Mouse (Mus musculus) 3134 (cell line): ENCODE data around the gene Slit3.
A peak's percentile ranks its signal among the peaks of the same experiment; 100 is the strongest.

Experiments
- DNase-seq: peaks from one replicate; pipeline ENCODE4 v3.0.0-alpha.2; 2011; ENCODE audit warnings: low spot score; ENCODE audit not compliant: insufficient read length; ENCODE audit errors: extremely low read depth

Slit3 gene

DNA sequence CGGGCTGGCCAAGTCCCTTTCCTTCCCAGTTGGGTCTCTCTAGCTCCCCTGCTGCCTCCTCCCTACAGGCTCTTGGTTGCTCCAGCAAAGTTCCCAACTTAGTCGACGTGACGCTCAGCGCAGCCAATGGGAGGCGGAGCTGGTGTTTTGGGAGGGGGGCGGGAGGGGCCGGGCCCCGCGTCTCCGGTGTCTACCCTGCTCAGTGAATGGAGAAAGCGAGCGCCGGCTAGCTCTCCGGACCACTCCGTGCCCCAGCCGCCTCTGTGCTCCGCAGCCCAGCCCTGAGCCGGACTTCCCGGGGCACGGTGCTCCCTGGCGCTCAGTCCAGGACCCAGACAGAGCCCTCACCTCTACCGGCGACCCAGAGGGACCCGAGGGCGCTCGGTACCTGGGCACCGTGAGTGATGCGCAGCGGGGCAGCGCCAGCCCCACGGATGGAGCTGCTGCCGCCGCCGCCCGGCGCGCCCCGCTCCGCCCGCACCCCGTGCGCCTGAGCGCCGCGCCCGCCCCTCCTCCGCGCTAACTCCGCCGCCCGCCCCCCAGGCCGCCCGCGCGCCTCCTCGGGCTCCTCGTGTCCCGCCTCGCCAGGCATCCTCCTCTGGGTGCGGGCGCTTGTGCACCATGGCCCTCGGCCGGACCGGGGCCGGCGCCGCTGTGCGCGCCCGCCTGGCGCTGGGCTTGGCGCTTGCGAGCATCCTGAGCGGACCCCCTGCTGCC lies at the start of gene Slit3:
Gene Slit3 (plus strand): TSS at position 331 of the 717 bp plus-strand sequence.
- no peak for DNase-seq

DNA sequence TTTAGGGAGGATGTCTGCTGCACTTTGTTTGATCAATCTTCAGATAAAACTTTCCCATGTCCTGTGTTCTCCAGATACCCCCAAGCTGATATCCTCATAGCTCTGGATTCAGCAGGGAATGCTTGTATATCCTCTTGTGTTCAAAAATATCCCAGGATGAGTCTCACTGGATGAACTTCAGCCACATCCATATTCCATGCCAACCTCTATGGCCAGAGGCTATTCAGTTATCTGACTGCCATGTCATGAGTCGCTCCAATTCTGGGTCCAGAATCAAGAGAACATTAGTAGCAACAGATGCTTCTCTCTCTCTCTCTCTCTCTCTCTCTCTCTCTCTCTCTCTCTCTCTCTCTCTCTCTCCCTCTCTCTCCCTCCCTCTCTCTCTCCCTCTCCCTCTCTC lies 49.6 kb upstream of the Slit3 start:
- peak; percentile 11 for DNase-seq

GRCm38 (mm10) chr11:35075411-35075810 lies 45.6 kb upstream of the Slit3 start:
- DNase-seq, result no peak

GRCm38 (mm10) chr11:35080451-35081125 lies 40.4 kb upstream of the Slit3 start:
- DNase-seq, result no peak

DNA sequence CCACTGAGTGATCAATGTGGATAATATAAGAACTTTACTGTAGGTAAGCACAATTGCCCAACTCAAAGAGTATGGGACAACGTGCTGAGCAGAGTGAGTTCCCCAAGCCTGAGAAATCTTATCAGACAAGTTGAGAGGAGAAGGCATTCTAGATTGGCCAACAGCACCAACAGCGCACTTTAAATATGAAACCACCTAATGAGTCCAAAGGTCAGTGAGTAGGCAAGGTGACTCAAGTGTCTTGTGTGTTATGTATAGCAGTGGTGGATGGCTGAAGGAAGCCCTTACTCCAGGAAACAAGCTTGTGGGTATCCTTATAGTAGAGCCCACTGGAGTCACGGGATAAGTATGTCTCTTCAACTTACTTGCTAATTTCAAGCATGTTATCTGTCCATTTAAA lies 38.7 kb upstream of the Slit3 start:
- no peak for DNase-seq

DNA sequence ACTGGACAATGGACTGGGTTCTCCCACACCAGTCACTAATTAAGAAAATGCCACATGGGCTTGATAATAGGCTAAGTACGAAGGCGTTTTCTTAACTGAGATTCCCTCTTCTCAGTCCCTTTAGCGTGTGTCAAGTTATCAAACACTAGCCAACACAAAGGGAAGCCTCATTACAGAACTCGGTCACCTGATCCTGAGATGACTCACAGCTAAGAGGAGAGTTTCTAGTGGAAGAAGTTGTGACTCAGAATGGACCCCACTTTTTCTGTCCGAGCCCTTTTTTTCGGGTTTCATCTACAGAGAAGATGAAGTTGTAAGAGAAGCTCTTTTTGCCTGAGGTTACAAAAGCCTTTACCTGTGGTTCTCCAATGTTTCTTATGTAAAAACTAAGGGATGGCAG lies 38.0 kb upstream of the Slit3 start:
- DNase-seq, result peak; percentile 13

- no peak for DNase-seq
Measured at GRCm38 (mm10) chr11:35085351-35085750, 35.7 kb upstream of the Slit3 start.

DNA sequence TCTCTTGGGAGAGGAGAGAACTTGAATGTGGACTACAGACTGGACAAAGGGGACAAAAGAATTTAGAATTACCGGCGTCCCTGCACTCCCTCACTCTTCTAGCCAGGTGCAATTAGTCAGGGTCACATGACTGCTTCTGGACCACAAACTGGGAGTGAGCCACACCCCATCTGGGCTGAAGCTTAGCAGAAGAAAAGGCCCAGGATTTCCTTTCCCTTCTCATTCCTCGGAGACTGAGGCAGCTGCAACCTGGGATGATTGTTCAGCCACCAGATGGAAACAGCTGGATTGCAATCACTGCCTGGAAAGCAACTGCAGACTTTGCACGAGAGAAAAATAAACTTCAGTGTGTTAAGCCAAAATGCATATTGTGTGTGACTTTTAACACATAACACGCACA lies 35.0 kb upstream of the Slit3 start:
- DNase-seq, result no peak

DNA sequence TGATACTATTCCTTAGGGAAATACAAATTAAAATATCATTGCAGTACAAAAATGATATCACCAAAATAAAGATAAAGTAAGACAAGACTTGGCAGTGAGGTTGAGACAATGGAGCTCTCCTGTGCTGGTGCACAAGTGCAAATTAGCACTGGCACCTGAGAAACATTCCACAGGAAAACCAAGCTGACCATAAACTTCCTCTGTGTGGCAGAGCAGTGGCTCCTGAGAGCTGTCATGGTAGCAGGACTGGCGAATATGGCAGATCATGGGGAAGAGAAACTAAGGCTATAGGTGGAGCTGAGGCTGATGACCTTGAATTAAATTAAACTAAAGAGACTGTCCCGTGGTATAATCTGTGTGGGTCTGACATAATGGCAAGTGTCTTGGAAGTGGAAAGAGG lies 33.6 kb upstream of the Slit3 start:
- no peak for DNase-seq

DNA sequence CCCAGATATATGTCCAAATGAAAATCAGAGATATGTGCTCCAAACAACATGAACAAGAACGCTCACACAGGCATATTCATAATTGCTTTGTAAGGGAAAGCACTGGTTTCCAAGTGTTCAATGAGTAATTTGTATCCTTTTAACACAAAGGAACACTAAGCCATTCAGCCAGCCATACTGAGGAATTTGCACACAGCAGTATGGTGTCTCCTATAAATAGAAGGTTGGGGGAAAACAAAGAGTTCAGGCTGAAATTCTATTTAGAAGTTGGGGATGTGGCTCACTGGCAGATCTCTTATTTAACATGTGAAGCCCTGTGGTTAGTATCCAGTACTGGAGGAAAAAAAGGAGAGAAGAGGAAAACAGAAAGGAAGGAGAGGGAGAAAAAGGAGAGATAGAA lies 32.9 kb upstream of the Slit3 start:
- no peak for DNase-seq

DNA sequence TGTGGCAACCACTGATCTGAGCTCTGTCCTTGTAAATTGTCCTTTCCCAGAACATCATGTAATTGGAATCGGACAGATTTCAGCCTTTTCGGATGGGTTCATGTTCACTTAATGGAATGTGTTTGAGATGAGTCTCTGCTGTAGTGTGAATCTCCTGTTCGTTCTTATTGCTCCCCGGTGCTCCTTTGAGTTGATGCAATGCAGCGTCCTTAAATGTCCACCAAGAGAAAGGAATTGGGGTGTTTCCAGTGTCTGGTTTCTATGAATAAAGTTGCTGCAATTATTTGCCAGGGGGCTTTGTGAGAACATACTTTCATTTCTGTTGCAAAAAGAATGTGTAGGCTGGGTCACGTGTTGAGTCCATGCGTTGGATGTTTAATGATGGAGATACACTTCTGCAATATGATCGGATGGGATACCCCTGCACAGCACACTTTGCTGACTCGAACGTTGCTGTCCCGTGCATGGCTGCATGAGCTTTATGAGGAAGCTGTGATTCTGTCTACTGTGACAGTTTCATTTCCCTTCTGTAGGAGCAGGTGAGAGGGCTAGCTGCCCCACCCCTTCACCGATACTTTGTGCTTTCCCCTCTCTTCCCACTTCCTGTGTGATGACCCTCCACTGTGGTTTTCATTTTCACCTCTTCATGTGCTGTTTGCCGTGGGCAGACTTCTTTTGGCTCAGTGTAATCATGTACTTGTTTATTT lies 30.2 kb upstream of the Slit3 start:
- no peak for DNase-seq

DNA sequence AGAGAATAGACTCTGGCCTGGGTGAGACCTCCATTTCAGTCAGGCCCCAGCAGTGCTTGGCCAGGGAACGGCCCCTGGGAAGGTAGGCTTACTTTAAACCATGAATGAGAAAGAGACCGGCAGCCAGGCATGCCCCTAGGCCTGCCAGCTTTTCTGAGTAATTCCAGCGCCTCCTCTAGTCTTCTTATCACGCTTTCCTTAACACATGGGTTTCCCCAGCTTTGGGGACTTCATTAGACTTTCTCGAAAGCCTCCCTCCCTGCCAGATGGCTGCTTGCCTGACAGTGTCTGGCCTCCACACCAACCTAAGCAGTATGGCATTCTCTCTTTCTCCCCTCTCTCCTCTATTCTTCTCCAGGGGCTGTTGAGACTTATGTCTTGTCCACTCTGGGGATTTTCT lies 24.5 kb upstream of the Slit3 start:
- no peak for DNase-seq

GRCm38 (mm10) chr11:35109781-35110180 lies 11.2 kb upstream of the Slit3 start:
- no peak for DNase-seq

DNA sequence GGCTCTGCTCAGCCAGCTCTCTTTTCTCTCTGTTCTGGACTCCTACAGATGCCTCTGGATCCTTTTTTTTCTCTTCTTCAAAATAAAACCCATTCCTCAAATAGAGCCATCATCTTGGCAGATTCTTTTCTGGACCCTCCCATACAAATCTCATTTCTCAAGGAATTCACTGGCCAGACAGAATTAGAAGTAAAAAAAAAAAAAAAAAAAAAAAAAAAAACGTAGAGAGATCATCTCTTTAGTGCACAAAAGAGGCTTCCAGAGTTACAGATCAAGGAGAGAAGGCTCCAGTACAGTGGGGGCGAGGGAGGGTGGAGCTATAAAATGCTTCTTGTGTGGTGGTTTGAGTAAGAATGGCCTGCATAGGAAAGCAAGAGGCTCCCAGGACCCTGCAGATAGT lies 10.2 kb upstream of the Slit3 start:
- no peak for DNase-seq

DNA sequence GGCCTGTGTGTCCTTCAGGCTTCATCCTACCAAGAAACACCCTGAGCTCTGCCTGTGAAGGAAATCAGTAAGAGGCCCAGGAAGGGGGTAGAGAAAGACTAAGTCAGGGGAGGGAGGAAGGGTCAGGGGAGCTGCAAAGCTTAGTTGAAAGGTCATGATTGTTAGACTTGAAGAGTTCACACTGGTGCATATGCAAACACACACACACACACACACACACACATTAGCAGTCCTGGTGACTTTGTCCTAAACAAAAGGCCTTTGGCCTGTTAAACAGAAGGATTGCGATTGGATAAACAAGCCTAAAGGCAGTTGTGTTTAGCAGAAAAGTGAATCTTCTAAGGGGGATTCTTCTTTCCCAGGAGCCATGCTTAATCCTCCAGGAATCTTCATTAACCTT lies 7.7 kb upstream of the Slit3 start:
- no peak for DNase-seq

GRCm38 (mm10) chr11:35116436-35116835 lies 4.6 kb upstream of the Slit3 start:
- DNase-seq, result no peak

DNA sequence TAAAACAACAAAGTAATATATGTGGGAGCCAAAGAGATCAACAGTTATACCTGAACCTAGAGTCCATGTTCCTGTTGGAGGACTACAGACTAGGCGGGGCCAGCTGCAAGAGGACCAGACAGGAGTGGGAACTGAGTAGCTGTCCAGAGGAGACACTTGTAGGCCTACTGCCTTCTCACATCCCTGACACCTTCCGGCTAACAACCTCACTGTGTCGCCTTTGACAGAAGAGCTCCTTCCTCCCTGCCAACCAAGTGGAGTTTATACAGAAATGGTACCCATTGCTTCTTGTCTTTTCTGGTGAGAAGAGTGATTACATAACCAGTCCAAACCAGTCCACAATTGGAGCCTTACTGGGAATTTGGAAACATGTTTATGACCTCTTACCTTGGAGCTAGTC lies 3.2 kb upstream of the Slit3 start:
- DNase-seq, result no peak

GRCm38 (mm10) chr11:35118731-35119130 lies 2.3 kb upstream of the Slit3 start:
- DNase-seq, result no peak

GRCm38 (mm10) chr11:35119360-35119759 lies 1.7 kb upstream of the Slit3 start:
- DNase-seq, result peak; percentile 29

DNA sequence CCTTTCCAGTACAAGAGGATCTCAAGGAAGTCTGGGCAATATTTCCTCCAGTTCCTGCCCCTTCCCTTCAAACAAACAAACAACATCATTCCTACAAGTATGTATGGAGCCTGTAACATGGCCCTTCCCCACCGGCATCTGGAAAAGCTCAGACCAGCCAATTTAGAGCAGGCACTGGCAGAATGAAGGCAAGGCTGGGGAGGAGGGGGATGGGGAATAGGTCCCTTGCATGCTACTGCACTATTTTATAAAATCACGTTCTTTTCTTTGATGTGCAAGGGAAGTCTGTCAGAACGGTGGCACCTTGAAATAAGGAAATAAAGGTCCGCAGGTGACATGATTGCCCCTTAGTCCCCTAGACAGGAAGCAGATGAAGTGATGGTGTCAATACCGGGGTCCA lies 948 bp upstream of the Slit3 start:
- no peak for DNase-seq

DNA sequence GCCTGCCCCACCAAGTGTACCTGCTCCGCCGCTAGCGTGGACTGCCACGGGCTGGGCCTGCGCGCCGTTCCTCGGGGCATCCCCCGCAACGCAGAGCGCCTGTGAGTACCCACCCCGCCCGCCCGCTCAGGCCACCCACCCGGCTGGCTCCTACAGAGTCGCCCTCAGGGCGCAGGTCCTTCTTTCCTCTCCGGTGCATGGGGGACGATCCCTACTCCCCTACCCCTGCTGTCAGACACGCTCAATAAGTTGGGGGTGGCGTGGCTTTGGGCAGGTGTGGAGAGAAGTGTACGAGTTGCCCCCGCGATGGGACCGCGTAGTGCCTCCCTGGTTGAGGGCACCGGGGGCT lies 561 bp downstream of the Slit3 start:
- no peak for DNase-seq
